Mouse (Mus musculus) monocyte, adult 5-6 weeks (primary cell): ENCODE measurements around the gene Uqcr11. TPM values are rescaled to one million over a fixed set of nuclear protein-coding genes. Genes with fewer than 3 reads are reported as not detected.

Source experiments
- ATAC-seq: fragments of 153-309, 156-312 bp; replicated peaks from 2 replicates; pipeline ENCODE4 v1.8.0; 2017; ENCODE audit warnings: mild to moderate bottlenecking; ENCODE audit not compliant: low TSS enrichment, insufficient number of reproducible peaks, severe bottlenecking, poor library complexity, low FRiP score
- total RNA-seq: library from RNA; stranded (forward); fragments of 200-1000, 200-491, 200-594 nt; gene quantifications from 3 replicates; pipeline ENCODE4 v1.2.3, GENCODE M21; 2017

Uqcr11 gene
- total RNA-seq, 1 experiment from 2014 or later = 56.9 TPM

GRCm38 (mm10) chr10:80385310-80385709 lies 21.3 kb downstream of the Uqcr11 start:
- no peak for ATAC-seq

DNA sequence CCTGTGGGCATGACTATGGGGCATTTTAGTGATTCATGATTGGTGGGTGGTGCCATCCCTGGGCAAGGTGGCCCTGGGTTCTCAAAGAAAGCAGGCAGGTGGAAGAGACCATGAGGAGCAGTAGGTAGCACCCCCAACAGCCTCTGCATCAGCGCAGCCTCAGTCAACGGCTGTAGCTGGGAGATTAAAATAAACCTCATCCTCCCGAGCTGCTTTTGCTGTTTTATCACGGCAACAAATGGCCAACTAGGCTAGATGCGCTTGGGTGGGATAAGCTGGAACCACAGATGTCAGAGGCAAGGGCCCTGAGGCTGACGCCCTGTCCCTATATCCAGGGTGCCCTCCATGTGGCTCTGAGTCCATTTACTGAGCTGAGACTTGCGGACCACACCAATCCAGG lies 21.9 kb downstream of the Uqcr11 start:
- no peak for ATAC-seq

- no peak for ATAC-seq
Measured at GRCm38 (mm10) chr10:80384115-80384639, 22.5 kb downstream of the Uqcr11 start.

- ATAC-seq = no peak
Measured at GRCm38 (mm10) chr10:80383431-80383830, 23.2 kb downstream of the Uqcr11 start.

- ATAC-seq = no peak
Measured at GRCm38 (mm10) chr10:80382641-80383365, 23.8 kb downstream of the Uqcr11 start.

DNA sequence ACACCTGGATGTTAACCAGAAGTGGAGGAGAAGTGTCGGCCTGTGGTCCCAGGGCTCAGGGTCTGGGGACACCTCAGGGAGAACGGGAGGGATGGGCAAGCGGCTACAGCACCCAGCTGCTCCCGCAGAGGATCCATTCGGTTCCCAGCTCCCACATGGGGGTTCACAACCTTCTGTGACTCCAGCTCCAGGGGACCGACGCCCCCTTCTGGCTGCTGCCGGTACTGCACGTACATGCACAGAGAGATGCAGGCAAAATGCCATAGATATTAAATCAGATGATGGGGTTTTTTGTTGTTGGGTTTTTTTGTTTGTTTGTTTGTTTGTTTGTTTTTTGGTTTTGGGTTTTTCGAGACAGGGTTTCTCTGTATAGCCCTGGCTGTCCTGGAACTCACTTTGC lies 28.9 kb downstream of the Uqcr11 start:
- no peak for ATAC-seq

DNA sequence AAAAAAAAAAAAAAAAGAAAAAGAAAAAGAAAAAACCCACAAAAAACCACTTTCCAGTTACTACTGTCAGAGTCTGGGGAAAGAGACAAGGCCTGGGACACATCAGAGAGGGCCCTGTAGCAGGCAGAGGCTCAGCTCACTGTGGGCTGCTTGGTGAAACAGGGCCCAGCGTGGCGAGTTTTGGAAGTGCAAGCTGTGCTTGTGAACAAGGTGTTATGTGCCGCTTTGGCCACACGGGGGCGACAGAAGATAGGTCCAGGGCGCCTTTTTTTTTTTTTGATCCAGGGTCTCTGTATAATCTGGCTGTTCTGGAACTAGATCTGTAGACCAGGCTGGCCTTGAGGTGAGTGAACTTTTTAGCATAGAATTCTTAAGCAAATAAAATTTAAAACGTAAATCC lies 30.5 kb downstream of the Uqcr11 start:
- ATAC-seq = peak; percentile 96

DNA sequence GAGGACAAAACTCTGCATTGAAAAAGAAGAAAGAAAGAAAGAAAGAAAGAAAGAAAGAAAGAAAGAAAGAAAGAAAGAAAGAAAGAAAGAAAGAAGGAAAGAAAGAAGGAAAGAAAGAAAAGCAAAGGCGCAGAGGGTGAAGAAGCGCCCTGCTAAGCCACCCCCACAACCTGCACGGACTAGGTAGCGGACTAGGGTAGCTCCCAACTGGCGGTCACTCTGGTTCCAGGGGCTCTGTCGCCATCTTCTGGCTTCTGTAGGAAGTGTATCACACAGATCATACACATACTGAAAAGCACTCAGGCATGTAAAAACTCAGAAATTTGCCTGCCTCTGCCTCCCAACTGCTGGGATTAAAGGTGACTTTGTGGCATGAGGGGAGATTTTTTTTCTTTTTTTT lies 32.6 kb downstream of the Uqcr11 start:
- no peak for ATAC-seq

DNA sequence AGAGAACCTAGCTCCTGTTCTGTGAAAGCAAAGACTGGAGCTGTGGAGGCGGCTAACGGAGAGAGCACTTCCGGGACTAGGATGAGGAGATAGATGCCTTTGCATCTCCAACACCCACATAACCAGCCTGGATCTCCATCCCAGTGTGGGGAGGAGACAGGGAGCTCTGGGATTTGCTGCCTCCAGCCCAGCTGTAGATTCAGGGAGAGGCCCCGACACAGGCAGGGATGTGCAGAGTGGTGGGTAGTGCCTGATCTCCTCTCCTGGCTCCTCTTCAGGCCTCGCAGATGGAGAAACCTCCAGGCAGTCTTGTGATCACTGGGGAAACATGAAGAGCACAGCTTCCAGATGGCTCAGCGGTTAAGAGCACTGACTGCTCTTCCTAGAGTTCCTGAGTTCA lies 33.9 kb downstream of the Uqcr11 start:
- no peak for ATAC-seq

DNA sequence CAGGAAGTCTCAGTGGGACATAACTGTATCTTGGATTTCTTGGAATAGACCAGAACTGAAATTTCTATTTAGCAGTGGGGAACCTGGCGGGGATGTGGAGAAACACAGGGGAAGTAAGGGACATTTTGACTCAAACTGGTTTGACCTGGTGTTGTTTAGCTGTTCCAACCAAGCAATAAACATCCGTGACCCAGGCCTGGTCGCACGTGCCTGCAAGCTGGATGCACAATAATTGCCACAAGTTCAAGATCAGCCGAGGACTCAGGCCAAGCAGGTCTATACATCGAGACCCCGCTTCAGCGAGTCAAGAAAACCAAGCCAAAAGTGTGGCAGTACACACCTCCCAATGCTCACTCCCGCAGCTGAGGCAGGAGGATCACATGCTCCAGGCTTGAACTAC lies 34.6 kb downstream of the Uqcr11 start:
- ATAC-seq = no peak

DNA sequence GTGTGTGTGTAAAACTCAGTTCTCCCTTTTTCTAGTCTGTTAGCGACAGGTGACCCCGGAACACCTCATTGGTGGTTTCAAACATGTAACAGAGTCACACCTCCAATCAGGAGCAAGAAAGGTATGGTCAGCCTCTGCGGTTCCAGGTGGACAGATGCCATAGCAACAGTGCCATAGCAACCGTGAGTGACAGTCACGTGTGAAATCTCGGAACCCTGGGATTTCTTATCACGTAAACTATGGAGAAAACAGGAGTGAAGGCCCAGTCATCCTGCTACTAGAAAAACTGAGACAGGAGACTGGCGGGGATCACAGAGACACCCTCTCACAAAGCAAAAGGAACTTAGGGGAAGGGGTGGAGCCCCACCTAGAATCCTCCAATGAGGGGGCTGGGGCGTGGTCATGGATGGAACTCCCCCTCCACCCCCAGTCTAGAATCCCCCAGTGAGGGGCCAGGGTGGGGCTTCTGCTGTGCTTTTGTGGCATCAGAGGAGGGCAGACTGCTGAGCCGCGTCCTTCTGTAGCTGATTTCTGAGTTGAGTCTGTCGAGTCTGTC lies 35.1 kb downstream of the Uqcr11 start:
- ATAC-seq = no peak

DNA sequence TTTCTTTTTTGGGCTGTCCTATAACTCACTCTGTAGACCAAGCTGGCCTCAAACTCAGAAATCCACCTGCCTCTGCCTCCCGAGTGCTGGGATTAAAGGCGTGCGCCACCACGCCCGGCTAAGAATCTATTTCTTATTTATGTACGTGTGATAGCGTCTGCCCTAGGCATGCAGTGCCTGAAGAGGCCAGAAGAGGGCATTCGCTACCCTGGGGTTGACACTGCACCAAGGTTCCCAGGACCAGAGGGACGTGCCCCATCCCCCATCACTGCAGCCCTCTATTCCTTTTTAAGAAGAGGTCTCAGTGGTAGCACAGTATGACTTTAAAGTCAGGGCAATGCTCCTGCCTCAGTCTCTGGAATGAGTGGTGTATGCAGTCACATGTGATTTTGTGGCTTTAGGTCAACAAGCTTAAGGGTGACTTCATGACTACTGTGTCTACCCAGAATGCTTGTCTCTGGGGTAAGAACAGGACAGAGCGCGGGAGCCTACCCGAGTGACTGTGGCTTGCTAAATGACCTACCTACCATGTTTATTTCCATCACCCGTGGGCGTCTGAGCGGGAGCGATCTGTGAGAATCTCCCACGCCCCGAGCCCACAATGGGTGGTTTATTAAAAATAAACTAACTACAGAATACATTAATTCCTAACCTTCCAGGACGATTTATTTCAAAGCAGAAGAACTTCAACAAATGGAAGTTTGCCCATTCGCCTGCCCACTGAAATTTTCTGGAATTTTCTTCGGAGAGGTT lies 36.5 kb downstream of the Uqcr11 start:
- no peak for ATAC-seq

DNA sequence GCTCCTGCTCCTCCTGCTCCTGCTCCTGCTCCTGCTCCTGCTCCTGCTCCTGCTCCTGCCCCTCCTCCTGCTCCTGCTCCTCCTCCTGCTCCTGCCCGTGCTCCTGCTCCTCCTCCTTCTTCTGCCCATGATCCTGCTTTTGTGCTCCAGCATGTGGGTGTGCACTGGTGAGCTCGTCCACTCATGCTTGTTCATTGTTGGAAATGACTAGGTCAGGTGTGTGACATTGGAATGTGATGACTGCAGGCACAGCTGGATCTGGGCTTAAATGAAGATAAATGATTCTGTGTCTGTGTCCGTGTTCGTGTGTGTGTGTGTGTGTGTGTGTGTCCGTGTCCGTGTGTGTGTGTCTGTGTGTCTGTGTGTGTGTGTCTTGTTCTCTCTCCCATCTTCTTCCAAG lies 38.2 kb downstream of the Uqcr11 start:
- no peak for ATAC-seq

GRCm38 (mm10) chr10:80367954-80368353 lies 38.7 kb downstream of the Uqcr11 start:
- no peak for ATAC-seq

- no peak for ATAC-seq
Measured at GRCm38 (mm10) chr10:80365736-80366135, 40.9 kb downstream of the Uqcr11 start.

- no peak for ATAC-seq
Measured at GRCm38 (mm10) chr10:80363734-80364133, 42.9 kb downstream of the Uqcr11 start.

DNA sequence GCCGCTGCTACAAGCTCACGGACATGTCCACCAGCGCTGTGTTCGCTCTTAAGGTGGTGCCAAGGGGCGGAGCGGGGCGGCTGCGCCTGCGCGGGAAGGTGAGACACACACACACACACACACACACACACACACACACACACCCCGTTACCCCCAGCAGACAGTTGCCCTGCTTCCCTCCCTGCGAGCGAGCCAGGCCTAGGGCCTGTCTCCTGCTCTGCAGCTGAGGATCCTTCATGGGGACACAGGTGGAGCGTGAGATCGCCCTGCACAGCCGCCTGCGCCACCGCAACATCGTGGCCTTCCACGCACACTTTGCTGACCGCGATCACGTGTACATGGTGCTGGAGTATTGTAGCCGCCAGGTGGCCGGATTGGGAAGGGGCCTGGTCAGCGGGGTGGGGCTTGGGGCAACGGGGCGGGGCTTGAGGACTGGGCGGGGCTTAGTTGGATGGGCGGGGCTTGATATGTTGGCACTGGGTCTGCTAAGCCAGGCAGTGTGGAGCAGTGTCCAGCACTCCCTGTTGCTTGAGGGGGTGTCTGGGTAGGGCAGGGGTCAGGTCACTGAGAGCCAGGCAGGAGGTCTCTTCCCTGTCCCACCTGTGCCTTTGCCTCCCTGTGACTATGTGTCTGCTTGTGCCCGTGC lies 48.5 kb downstream of the Uqcr11 start:
- ATAC-seq = no peak

DNA sequence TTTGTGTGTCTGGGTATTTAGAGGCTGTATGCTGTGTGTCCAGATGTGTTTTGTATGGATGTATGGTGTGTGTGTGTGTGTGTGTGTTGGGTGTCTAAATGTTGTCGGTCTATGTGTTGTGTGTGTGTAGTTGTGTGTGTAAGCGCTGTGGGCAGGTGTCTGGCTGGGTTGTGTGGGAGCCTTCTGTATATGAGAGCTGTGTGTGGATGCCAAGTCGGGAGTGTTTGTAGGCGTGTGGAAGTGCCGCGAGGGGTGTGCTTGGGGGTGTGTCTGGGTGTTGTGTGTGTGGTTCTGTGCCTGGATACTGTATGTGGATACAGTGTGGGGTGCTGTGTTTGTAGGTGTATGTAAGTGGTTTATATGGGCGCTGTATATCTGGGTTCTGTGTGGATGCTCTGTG lies 49.3 kb downstream of the Uqcr11 start:
- ATAC-seq = no peak

- ATAC-seq = no peak
Measured at GRCm38 (mm10) chr10:80356737-80357136, 49.9 kb downstream of the Uqcr11 start.
